Mouse (Mus musculus): ENCODE results near the gene Cacng7.

DNA sequence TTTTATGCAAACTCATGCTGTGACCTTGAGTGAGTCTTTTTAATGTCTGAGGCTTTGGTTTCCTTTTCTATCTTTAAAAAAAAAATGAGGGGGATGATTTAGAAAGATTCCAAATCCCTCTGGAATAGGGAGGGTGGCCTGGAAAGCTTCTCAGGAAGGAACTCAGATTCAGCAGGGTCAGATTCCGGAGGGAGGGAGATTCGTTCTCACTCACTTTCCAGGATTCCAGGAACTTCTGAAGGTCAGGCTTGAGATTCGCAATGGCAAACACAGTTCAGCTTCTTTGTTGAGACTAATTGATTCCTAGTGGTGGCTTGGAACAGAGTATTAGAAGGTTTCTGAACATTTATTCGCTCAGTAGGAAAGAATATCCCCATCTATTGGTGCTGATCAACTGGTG, 37.7 kb downstream of the Cacng7 start:
- no peak for TF ChIP-seq POLR2A (IDR thresholded peaks at IDR 0.05; ENCODE audit: extremely low read depth, insufficient read depth, low read length)
- TF ChIP-seq CTCF (IDR thresholded peaks at IDR 0.05; ENCODE audit: extremely low read depth, insufficient read depth, low read length) = no peak

Measured in cortical plate, adult 2 months (tissue).